Mouse (Mus musculus) heart, postnatal 0 days (tissue): Measurements from ENCODE around the gene Dpep2nb. TPM values are rescaled to one million over a fixed set of nuclear protein-coding genes. Genes with fewer than 3 reads are reported as not detected.

ENCODE experiments used
- ATAC-seq: fragments of 200-750 bp; cut with Nextera tagmentation; 2 replicates; pipeline ENCODE4 v1.8.0; 2017; ENCODE audit warnings: low read depth, moderate number of reproducible peaks, moderate library complexity; ENCODE audit not compliant: insufficient read depth
- DNase-seq: peaks from one replicate; pipeline ENCODE4 v3.0.0-alpha.2; 2016; ENCODE audit warnings: low spot score
- H3K27ac ChIP-seq: fragments of 300-500 bp; sonication (generic); 2 replicates; pipeline ENCODE4 v1.5.1; 2014; ENCODE audit warnings: low read depth, mild to moderate bottlenecking
- H3K27me3 ChIP-seq: fragments of 300-500 bp; sonication (generic); 2 replicates; pipeline ENCODE4 v1.6.1; 2014; ENCODE audit warnings: low read length, mixed read lengths; ENCODE audit not compliant: control insufficient read depth, insufficient read depth
- H3K36me3 ChIP-seq: fragments of 300-500 bp; sonication (generic); replicated peaks from 2 replicates; pipeline ENCODE4 v1.6.1; 2014; ENCODE audit warnings: low read length, mixed read lengths; ENCODE audit not compliant: control insufficient read depth, insufficient read depth
- H3K4me1 ChIP-seq: fragments of 300-500 bp; sonication (generic); 2 replicates; pipeline ENCODE4 v1.6.1; 2014; ENCODE audit warnings: antibody characterized with exemption; ENCODE audit not compliant: control insufficient read depth, insufficient read depth
- H3K4me2 ChIP-seq: fragments of 300-500 bp; sonication (generic); 2 replicates; pipeline ENCODE4 v1.6.1; 2014; ENCODE audit warnings: low read depth, mild to moderate bottlenecking, low read length, moderate library complexity
- H3K4me3 ChIP-seq: fragments of 300-500 bp; sonication (generic); 2 replicates; pipeline ENCODE4 v1.5.1; 2014; ENCODE audit warnings: low read depth, low read length
- H3K9ac ChIP-seq: fragments of 300-500 bp; sonication (generic); replicated peaks from 2 replicates; pipeline ENCODE4 v1.6.1; 2014; ENCODE audit warnings: low read depth, low read length, mixed read lengths
- H3K9me3 ChIP-seq: fragments of 300-500 bp; sonication (generic); replicated peaks from 2 replicates; pipeline ENCODE4 v1.6.1; 2016; ENCODE audit warnings: low read length; ENCODE audit not compliant: control insufficient read depth
- CTCF ChIP-seq: IDR thresholded peaks from 2 replicates; pipeline ENCODE4 v1.5.1; 2016; ENCODE audit warnings: antibody characterized with exemption, control low read depth, low read depth
- EP300 ChIP-seq: IDR thresholded peaks from 2 replicates; pipeline ENCODE4 v1.6.1; 2016; ENCODE audit warnings: antibody characterized with exemption, low read depth
- WGBS: fragments of 180-500 bp; shearing (Covaris S2); extraction: QIAGEN DNeasy Blood & Tissue Kit; methylation state at CpG from one replicate; pipeline ENCODE4 v1.1.7; 2014; 5-methylcytosine and 5-hydroxymethylcytosine counted together
- polyA plus RNA-seq: library from polyadenylated mRNA; unstranded; fragments of >200 nt; fragmentation: Nextera tagmentation; extraction: Ambion mirVana; gene quantifications from 2 replicates; pipeline ENCODE4 v1.2.1, GENCODE M21; 2015
- total RNA-seq: library from RNA; depleted of rRNA; stranded (reverse); fragments of >200 nt; gene quantifications from 2 replicates; pipeline ENCODE4 v1.2.3, GENCODE M21; 2014; ENCODE audit warnings: low replicate concordance

Gene Dpep2nb
- total and polyA plus RNA-seq, 2 experiments from 2014 or later = 0.20 TPM; not detected in 1

GRCm38 (mm10) chr8:105966692-105967311 lies 39.0 kb downstream of the Dpep2nb start:
- peak overlapping the region; percentile 95 for H3K27ac ChIP-seq
- H3K4me3 ChIP-seq = peak overlapping the region; percentile 87
- no peaks in the 10 kb centered on the region for H3K9me3 ChIP-seq
- ATAC-seq (no peak; the same call in 1 of the 2 replicates), DNase-seq (peak; percentile 46)
- no peaks in the 10 kb centered on the region for H3K27me3 ChIP-seq
- peak overlapping the region; percentile 78 for H3K4me2 ChIP-seq
- H3K9ac ChIP-seq = no peak overlapping the region
- TF ChIP-seq EP300 = no peak
- no peak for TF ChIP-seq CTCF
- H3K4me1 ChIP-seq = peaks cover 27% of the 10 kb centered on the region
- H3K36me3 ChIP-seq = no peaks in the 10 kb centered on the region
- 14% methylated on average over 19 of the region's 19 CpGs for WGBS

GRCm38 (mm10) chr8:105965905-105966341 lies 39.9 kb downstream of the Dpep2nb start, which contains the start of gene Slc12a4:
Slc12a4 (minus strand) TSS chr8:105966097.
- ATAC-seq (peak; percentile 91), DNase-seq (peak; percentile 88)
- Histone ChIP-seq H3K4me2 (peak within 1 kb of the TSS; percentile 78), H3K27me3 (no peaks in the 10 kb centered on the region), H3K4me1 (peaks cover 33% of the 10 kb centered on the region), H3K27ac (peak within 1 kb of the TSS; percentile 95), H3K4me3 (peak within 1 kb of the TSS; percentile 87), H3K36me3 (no peaks in the 10 kb centered on the region), H3K9ac (peak within 1 kb of the TSS; percentile 77), H3K9me3 (no peaks in the 10 kb centered on the region)
- TF ChIP-seq EP300 (0 out of 2 replicates have a peak, but pooled peaks have one; percentile 44), CTCF (no peak)
- under 1% methylated on average over 32 of the region's 47 CpGs for WGBS

GRCm38 (mm10) chr8:105965266-105965904 lies 40.4 kb downstream of the Dpep2nb start:
- peak; percentile 64 for ATAC-seq

GRCm38 (mm10) chr8:105964506-105965265 lies 41.1 kb downstream of the Dpep2nb start:
- peaks cover 33% of the 10 kb centered on the region for H3K4me1 ChIP-seq
- peak overlapping the region; percentile 78 for H3K4me2 ChIP-seq
- TF ChIP-seq EP300 = no peak
- no peak for TF ChIP-seq CTCF
- WGBS = 35% methylated on average over 12 of the region's 12 CpGs
- peaks cover 10% of the 10 kb centered on the region for H3K36me3 ChIP-seq
- no peaks in the 10 kb centered on the region for H3K27me3 ChIP-seq
- ATAC-seq (no peak), DNase-seq (no peak)
- H3K9ac ChIP-seq = peak overlapping the region; percentile 77
- H3K4me3 ChIP-seq = peak overlapping the region; percentile 87
- H3K27ac ChIP-seq = peak overlapping the region; percentile 95
- H3K9me3 ChIP-seq = no peaks in the 10 kb centered on the region

More at GRCm38 (mm10) chr8:105965266-105965904, 40.4 kb downstream of the Dpep2nb start:
- DNase-seq = peak; percentile 36
- H3K4me1 ChIP-seq = peaks cover 33% of the 10 kb centered on the region
- H3K4me2 ChIP-seq = peak overlapping the region; percentile 78
- peak overlapping the region; percentile 95 for H3K27ac ChIP-seq
- WGBS = 2% methylated on average over 37 of the region's 40 CpGs
- no peak for TF ChIP-seq EP300
- no peak for TF ChIP-seq CTCF
- no peaks in the 10 kb centered on the region for H3K27me3 ChIP-seq
- H3K4me3 ChIP-seq = peak overlapping the region; percentile 87
- H3K36me3 ChIP-seq = peaks cover 3% of the 10 kb centered on the region
- H3K9ac ChIP-seq = peak overlapping the region; percentile 77
- no peaks in the 10 kb centered on the region for H3K9me3 ChIP-seq

- Histone ChIP-seq H3K4me3 (no peak overlapping the region), H3K4me1 (peaks cover 35% of the 10 kb centered on the region), H3K9me3 (no peaks in the 10 kb centered on the region), H3K9ac (no peak overlapping the region), H3K36me3 (peaks cover 31% of the 10 kb centered on the region), H3K4me2 (no peak overlapping the region), H3K27ac (no peak overlapping the region), H3K27me3 (no peaks in the 10 kb centered on the region)
- DNase-seq = no peak
- no peak for ATAC-seq
- WGBS = 66% methylated on average over 10 of the region's 10 CpGs
- TF ChIP-seq CTCF (no peak), EP300 (no peak)
Measured at GRCm38 (mm10) chr8:105961536-105961935, 44.2 kb downstream of the Dpep2nb start.
